Mouse (Mus musculus): ENCODE data around the gene Nlgn2. TPM values are rescaled to one million over a fixed set of nuclear protein-coding genes. Genes with fewer than 3 reads are reported as not detected.

Gene Nlgn2
- total and polyA plus RNA-seq, 3 experiments, result 0.20 to 1.3 (median 1.1) TPM

- peaks cover 8% of the 10 kb centered on the region for H3K9me3 ChIP-seq (replicated peaks; ENCODE audit: low read length)
- no peak within 1 kb of the TSS for H3K27ac ChIP-seq (ENCODE audit: insufficient read depth, low read depth)
- peaks cover 0 to 3% of the 10 kb centered on the region in 2 experiments; a peak in 1 of 4 replicates for H3K4me1 ChIP-seq (ENCODE audit: control insufficient read depth in 1 of 2, insufficient read depth in 2 of 2)
- in situ Hi-C loops (cut with MboI; ENCODE audit: low pct_ligation_motif_present, low pct_unique_long_range_greater_than_20kb, low sequenced_read_pairs) (no loop called here), dilution Hi-C loops (cut with MboI; ENCODE audit: extremely low pct_ligation_motif_present, extremely low pct_unique_long_range_greater_than_20kb, low sequenced_read_pairs) (no loop called here)
- no peak for DNase-seq (ENCODE audit: extremely low read depth)
- H3K4me3 ChIP-seq (replicated peaks in 1 of 3; ENCODE audit: low read depth in 2 of 3, low read length in 2 of 3, poor library complexity in 1 of 3), result no peak within 1 kb of the TSS
- peaks cover 0 to 3% of the 10 kb centered on the region in 2 experiments for H3K36me3 ChIP-seq (replicated peaks in 1 of 2; ENCODE audit: control insufficient read depth in 1 of 2, insufficient read depth in 1 of 2, low read length in 1 of 2)
- TF ChIP-seq EP300 (IDR thresholded peaks at IDR 0.05; ENCODE audit: low read length) (no peak), MXI1 (IDR thresholded peaks at IDR 0.05; ENCODE audit: low read depth, low read length) (no peak), CHD1 (IDR thresholded peaks at IDR 0.05; ENCODE audit: low read depth, low read length) (no peak), RCOR1 (conservative IDR thresholded peaks at IDR 0.05; ENCODE audit: low read depth, low read length) (no peak), IRF4 (IDR thresholded peaks at IDR 0.05; ENCODE audit: low read depth, low read length) (no peak)
- H3K4me2 ChIP-seq (ENCODE audit: insufficient read depth, low read depth, poor library complexity, severe bottlenecking), result no peak within 1 kb of the TSS
- no peaks in the 10 kb centered on the region for H3K79me2 ChIP-seq (replicated peaks; ENCODE audit: control insufficient read depth, extremely low read depth, insufficient read depth, poor library complexity, severe bottlenecking)
- H3K27me3 ChIP-seq (replicated peaks), result peaks cover 45% of the 10 kb centered on the region
- no peak within 1 kb of the TSS for H3K9ac ChIP-seq (ENCODE audit: insufficient read depth, low read depth)
Measured at GRCm38 (mm10) chr11:69822080-69822479, 15.5 kb downstream of the Nlgn2 start, which contains the start of gene Spem1. Gene Spem1, minus strand, starts transcription at chr11:69822180.

GRCm38 (mm10) chr11:69818871-69819270 is 18.7 kb downstream of the Nlgn2 start:
- in situ Hi-C loops (cut with MboI; ENCODE audit: low pct_ligation_motif_present, low pct_unique_long_range_greater_than_20kb, low sequenced_read_pairs), result no loop called here
- H3K27me3 ChIP-seq (replicated peaks), result peaks cover 65% of the 10 kb centered on the region

GRCm38 (mm10) chr11:69818365-69818764 is 19.2 kb downstream of the Nlgn2 start, which contains the start of gene Spem2:
Gene Spem2, minus strand, starts transcription at chr11:69818465.
- TF ChIP-seq UBTF (IDR thresholded peaks at IDR 0.05; ENCODE audit: low read depth, low read length), result no peak
- TF ChIP-seq CTCF (conservative IDR thresholded peaks at IDR 0.05 in 1 of 2, IDR thresholded peaks at IDR 0.05 in 1 of 2; ENCODE audit: low read depth in 2 of 2, low read length in 2 of 2), result no peak
- TF ChIP-seq ZC3H11A (IDR thresholded peaks at IDR 0.05; ENCODE audit: low read depth, low read length), result no peak
- no peak for TF ChIP-seq ZKSCAN1 (IDR thresholded peaks at IDR 0.05; ENCODE audit: borderline replicate concordance, low read depth, low read length)
- no peak for TF ChIP-seq POLR2AphosphoS2 (IDR thresholded peaks at IDR 0.05; ENCODE audit: low read depth, low read length)
- no peak for TF ChIP-seq PAX5 (IDR thresholded peaks at IDR 0.05; ENCODE audit: low read length)
- TF ChIP-seq ZMIZ1 (IDR thresholded peaks at IDR 0.05; ENCODE audit: low read depth, low read length), result no peak
- no peak for TF ChIP-seq EP300 (IDR thresholded peaks at IDR 0.05; ENCODE audit: low read length)
- in situ Hi-C loops (cut with MboI; ENCODE audit: low pct_ligation_motif_present, low pct_unique_long_range_greater_than_20kb, low sequenced_read_pairs), result no loop called here
- Histone ChIP-seq H3K36me3 (replicated peaks in 1 of 2; ENCODE audit: control insufficient read depth in 1 of 2, insufficient read depth in 1 of 2, low read length in 1 of 2) (no peaks in the 10 kb centered on the region), H3K4me3 (replicated peaks in 1 of 3; ENCODE audit: low read depth in 2 of 3, low read length in 2 of 3, poor library complexity in 1 of 3) (no peak within 1 kb of the TSS), H3K27ac (ENCODE audit: insufficient read depth, low read depth) (no peak within 1 kb of the TSS), H3K9me3 (replicated peaks; ENCODE audit: low read length) (no peaks in the 10 kb centered on the region), H3K79me2 (replicated peaks; ENCODE audit: control insufficient read depth, extremely low read depth, insufficient read depth, poor library complexity, severe bottlenecking) (no peaks in the 10 kb centered on the region), H3K4me2 (ENCODE audit: insufficient read depth, low read depth, poor library complexity, severe bottlenecking) (no peak within 1 kb of the TSS), H3K9ac (ENCODE audit: insufficient read depth, low read depth) (no peak within 1 kb of the TSS), H3K27me3 (replicated peaks) (peaks cover 68% of the 10 kb centered on the region), H3K4me1 (ENCODE audit: control insufficient read depth in 1 of 2, insufficient read depth in 2 of 2) (no peaks in the 10 kb centered on the region)
- dilution Hi-C loops (cut with MboI; ENCODE audit: extremely low pct_ligation_motif_present, extremely low pct_unique_long_range_greater_than_20kb, low sequenced_read_pairs), result no loop called here
- DNase-seq (ENCODE audit: extremely low read depth), result no peak

More at GRCm38 (mm10) chr11:69818871-69819270, 18.7 kb downstream of the Nlgn2 start:
- Histone ChIP-seq H3K4me3 (replicated peaks in 1 of 3; ENCODE audit: low read depth in 2 of 3, low read length in 2 of 3, poor library complexity in 1 of 3) (no peak overlapping the region), H3K27ac (ENCODE audit: insufficient read depth, low read depth) (no peak overlapping the region), H3K9me3 (replicated peaks; ENCODE audit: low read length) (no peaks in the 10 kb centered on the region), H3K4me1 (ENCODE audit: control insufficient read depth in 1 of 2, insufficient read depth in 2 of 2) (peaks cover 0 to under 1% of the 10 kb centered on the region in 2 experiments; a peak in 1 of 4 replicates), H3K79me2 (replicated peaks; ENCODE audit: control insufficient read depth, extremely low read depth, insufficient read depth, poor library complexity, severe bottlenecking) (no peaks in the 10 kb centered on the region), H3K4me2 (ENCODE audit: insufficient read depth, low read depth, poor library complexity, severe bottlenecking) (no peak overlapping the region), H3K9ac (ENCODE audit: insufficient read depth, low read depth) (no peak overlapping the region), H3K36me3 (replicated peaks in 1 of 2; ENCODE audit: control insufficient read depth in 1 of 2, insufficient read depth in 1 of 2, low read length in 1 of 2) (no peaks in the 10 kb centered on the region)
- no peak for DNase-seq (ENCODE audit: extremely low read depth)
- TF ChIP-seq USF1 (IDR thresholded peaks at IDR 0.05; ENCODE audit: low read depth, low read length), result no peak
- no peak for TF ChIP-seq ZMIZ1 (IDR thresholded peaks at IDR 0.05; ENCODE audit: low read depth, low read length)
- no peak for TF ChIP-seq NELFE (IDR thresholded peaks at IDR 0.05; ENCODE audit: low read depth, low read length)
- TF ChIP-seq SIN3A (IDR thresholded peaks at IDR 0.05; ENCODE audit: low read length), result no peak
- no peak for TF ChIP-seq CHD1 (IDR thresholded peaks at IDR 0.05; ENCODE audit: low read depth, low read length)
- no peak for TF ChIP-seq CHD2 (IDR thresholded peaks at IDR 0.05; ENCODE audit: low read length)
- no peak for TF ChIP-seq CTCF (conservative IDR thresholded peaks at IDR 0.05 in 1 of 2, IDR thresholded peaks at IDR 0.05 in 1 of 2; ENCODE audit: low read depth in 2 of 2, low read length in 2 of 2)
- no peak for TF ChIP-seq UBTF (IDR thresholded peaks at IDR 0.05; ENCODE audit: low read depth, low read length)
- no peak for TF ChIP-seq HCFC1 (IDR thresholded peaks at IDR 0.05; ENCODE audit: low read depth, low read length)
- TF ChIP-seq RCOR1 (conservative IDR thresholded peaks at IDR 0.05; ENCODE audit: low read depth, low read length), result no peak
- TF ChIP-seq EP300 (IDR thresholded peaks at IDR 0.05; ENCODE audit: low read length), result no peak
- no peak for TF ChIP-seq MAFK (IDR thresholded peaks at IDR 0.05; ENCODE audit: insufficient replicate concordance, low read length)
- dilution Hi-C loops (cut with MboI; ENCODE audit: extremely low pct_ligation_motif_present, extremely low pct_unique_long_range_greater_than_20kb, low sequenced_read_pairs), result no loop called here
